Mouse (Mus musculus): ENCODE data around the gene Acap1.

- TF ChIP-seq POLR2A (IDR thresholded peaks at IDR 0.05; ENCODE audit: extremely low read depth, insufficient read depth, low read length) (no peak), CTCF (IDR thresholded peaks at IDR 0.05; ENCODE audit: extremely low read depth, insufficient read depth, low read length) (no peak)
Observed at GRCm38 (mm10) chr11:69884663-69885062, 10.7 kb downstream of the Acap1 start.

Measured in cortical plate, adult 2 months (tissue).